Mouse (Mus musculus) brown adipose tissue, adult 24 weeks (tissue): ENCODE results near the gene H2-M3. TPM values are rescaled to one million over a fixed set of nuclear protein-coding genes. Genes with fewer than 3 reads are reported as not detected.
"Not testable (repeated sequence)": the region's sequence is repeated elsewhere in the genome, so short reads cannot be mapped to it uniquely, and the experiment has no call there.

Source experiments
- H3K27ac ChIP-seq: fragments of 200-500 bp; replicated peaks from 2 replicates; pipeline ENCODE4 v1.5.1; 2012; ENCODE audit warnings: low read depth, mild to moderate bottlenecking, low read length
- H3K4me1 ChIP-seq: fragments of 200-500 bp; 2 replicates; pipeline ENCODE4 v1.6.1; 2012; ENCODE audit warnings: low read length, mixed read lengths; ENCODE audit not compliant: control insufficient read depth, insufficient read depth, insufficient read length
- H3K4me3 ChIP-seq: fragments of 200-500 bp; 2 replicates; pipeline ENCODE4 v1.5.1; 2012; ENCODE audit warnings: low read depth, mild to moderate bottlenecking, low read length, moderate library complexity; ENCODE audit not compliant: insufficient read depth
- polyA plus RNA-seq: library from polyadenylated mRNA; stranded (reverse); fragments of >200 nt; gene quantifications from 2 replicates; pipeline ENCODE4 v1.2.4, GENCODE M21; 2012; ENCODE audit not compliant: missing spikeins, insufficient read depth, insufficient read length

H2-M3 gene
- polyA plus RNA-seq, result 2.2 and 4.9 TPM in 2 replicates

DNA sequence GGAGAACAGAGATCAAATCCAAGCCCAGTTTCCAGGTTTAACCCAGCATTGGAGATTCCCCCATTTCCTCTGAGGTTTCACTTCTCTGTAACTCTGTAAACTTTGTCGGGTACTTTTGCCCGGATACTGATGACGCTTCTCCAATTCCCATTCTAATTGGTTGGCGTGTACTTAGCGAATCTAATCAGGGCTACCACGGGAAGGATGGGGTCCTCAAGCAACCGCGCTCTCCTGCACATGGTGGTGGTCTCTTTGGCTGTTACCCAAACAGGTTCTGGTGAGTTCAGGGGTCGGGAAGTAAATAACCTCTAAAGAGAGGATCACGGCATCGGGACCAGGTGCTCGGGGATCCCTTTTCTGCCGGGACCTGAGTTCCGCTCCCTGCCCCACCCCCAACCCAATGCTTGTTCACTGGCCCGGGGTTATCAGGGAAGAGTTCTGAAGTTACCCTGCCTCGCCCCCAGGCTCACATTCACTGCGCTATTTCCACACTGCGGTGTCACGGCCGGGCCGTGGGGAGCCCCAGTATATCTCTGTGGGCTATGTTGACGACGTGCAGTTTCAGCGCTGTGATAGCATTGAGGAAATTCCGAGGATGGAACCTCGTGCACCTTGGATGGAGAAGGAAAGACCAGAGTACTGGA lies at the start of gene H2-M3:
H2-M3 (plus strand) TSS at position 163 of the 644 bp plus-strand sequence.
- Histone ChIP-seq H3K4me3 (peak within 1 kb of the TSS; percentile 97), H3K4me1 (no peaks in the 10 kb centered on the region), H3K27ac (peak within 1 kb of the TSS; percentile 86)

DNA sequence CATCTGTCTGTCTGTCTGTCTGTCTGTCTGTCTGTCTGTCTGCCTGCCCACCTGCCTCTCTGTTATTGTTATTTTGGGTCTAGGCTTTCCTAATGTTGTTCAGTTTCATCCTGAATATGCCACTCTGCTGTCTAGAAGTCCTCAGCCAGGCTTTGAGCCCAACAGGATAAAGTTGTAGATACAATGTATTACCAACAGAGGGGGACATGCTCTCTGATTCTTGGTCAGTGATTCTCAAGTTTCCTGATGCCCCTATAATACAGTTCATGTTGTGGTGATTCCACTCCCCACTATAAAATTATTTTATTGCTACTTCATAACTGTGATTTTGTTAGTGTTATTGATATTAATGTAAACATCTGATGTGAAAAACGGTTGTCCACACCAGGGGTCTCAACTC lies 48.1 kb upstream of the H2-M3 start:
- H3K4me3 ChIP-seq, result no peak overlapping the region
- no peak overlapping the region for H3K27ac ChIP-seq
- no peaks in the 10 kb centered on the region for H3K4me1 ChIP-seq

DNA sequence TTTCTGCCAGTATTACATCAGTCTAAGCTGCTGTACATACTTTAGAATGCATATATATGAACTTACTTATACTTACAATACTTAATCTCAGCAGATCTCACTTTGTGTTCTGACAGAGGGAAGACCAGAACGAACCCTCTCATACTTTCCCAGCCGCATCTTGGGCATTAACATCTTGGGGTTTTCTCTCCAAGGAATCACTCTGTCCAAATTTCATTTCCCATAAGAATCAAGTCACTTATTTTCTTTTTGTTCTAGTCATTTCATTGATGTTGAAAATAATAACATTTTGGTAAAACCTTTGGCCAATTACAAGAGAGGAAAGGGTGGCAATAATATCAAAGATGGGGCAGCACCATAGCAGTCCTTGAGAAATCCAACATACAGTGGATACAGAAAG lies 32.8 kb upstream of the H2-M3 start, which contains the start of gene Olfr97:
Olfr97 (minus strand) TSS at position 101 of the 400 bp plus-strand sequence.
- not testable (repeated sequence) for H3K27ac ChIP-seq, H3K4me1 ChIP-seq

DNA sequence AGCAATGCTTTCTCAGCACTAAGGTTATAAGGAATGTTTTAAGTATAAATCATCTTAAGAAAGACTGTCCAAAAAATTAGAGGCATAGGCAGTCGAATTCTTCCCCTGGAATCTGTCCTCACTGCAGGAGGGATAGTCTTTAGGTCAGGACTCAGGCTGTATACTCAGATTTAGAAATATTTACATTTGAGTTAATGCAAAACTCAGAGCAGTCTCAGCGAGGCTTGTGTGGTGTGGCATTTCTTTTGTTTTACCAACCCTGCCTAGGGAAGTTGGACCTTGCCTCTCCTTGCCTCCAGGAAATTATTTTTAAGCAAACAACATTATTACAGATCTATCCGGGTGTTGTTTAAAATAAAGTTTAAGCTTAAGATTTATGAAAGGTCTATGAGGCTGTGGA lies 27.8 kb upstream of the H2-M3 start:
- Histone ChIP-seq H3K4me3 (no peak overlapping the region), H3K27ac (no peak overlapping the region), H3K4me1 (no peaks in the 10 kb centered on the region)

More for the DNA sequence above, 32.8 kb upstream of the H2-M3 start, which contains the start of gene Olfr97:
- H3K4me3 ChIP-seq, result not testable (repeated sequence)

DNA sequence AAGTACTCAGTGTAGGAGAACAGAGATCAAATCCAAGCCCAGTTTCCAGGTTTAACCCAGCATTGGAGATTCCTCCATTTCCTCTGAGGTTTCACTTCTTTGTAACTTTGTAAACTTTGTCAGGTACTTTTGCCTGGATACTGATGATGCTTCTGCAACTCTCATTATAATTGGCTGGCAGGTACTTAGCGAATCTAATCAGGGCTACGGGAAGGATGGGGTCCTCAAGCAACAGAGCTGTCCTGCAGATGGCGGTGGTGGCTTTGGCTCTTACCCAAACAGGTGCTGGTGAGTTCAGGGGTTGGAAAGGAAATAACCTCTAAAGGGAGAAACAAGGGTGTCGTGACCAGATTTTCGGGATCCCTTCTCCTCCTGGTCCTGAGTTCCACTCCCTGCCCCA lies 23.3 kb upstream of the H2-M3 start:
- H3K4me1 ChIP-seq, result no peaks in the 10 kb centered on the region
- no peak overlapping the region for H3K27ac ChIP-seq
- 0 out of 2 replicates have a peak overlapping the region, but pooled peaks have one; percentile 6 for H3K4me3 ChIP-seq

DNA sequence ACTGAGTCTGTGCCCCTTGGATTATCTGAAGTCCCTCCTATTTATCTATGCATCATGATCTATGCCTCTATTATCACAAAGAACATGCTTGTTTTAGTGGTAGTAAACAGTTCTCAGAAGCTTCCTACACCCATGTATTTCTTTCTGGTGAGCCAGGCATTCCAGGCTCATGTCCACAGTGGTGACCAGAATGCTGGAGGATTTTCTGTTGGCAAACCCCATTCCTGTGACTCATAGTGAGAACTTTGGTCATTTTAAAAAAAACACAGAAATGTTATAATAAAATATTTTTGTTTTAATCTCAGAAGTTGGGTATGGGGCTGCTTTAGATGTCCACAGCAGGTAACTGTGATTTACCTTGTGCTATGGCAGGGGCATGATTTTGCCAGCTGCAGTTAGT lies 20.6 kb upstream of the H2-M3 start:
- Histone ChIP-seq H3K27ac (no peak overlapping the region), H3K4me1 (no peaks in the 10 kb centered on the region), H3K4me3 (no peak overlapping the region)

DNA sequence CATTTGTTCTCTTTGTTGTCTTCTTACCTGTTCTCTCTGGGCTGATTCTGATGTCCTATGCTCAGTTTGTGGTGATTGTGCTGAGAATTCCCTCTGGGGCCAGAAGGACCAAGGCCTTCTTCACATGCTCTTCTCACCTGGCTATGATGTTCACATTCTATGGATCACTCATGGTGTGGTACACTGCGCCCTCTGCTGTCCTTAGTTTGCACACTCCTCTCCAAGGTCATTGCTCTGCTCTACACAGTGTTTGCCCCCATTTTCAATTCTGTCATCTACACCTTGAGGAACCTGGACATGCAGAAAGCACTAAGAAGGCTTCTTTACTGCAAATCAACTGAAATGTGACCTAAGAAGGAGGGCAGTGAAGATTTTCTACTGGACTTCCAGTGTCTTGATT lies 19.5 kb upstream of the H2-M3 start:
- Histone ChIP-seq H3K4me1 (no peaks in the 10 kb centered on the region), H3K27ac (no peak overlapping the region), H3K4me3 (no peak overlapping the region)

DNA sequence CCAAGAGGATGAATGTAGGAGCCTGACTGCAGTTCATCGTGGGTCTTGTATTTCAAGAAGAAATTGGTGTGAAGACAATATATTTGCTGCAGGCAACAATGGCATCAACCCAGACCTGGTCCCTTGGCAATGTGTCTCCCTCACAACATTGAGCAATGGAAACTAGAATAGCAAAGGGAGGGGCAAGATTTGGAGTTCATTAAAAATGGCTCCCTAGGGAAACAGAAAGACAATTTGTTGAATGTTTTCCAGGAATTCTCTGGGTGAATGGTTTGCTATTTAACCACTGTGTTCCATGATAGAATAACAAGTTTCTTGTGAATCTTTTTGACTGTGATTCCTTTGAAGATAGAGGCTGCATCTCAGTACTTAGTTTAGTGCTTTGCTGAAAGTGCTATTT lies 6.4 kb upstream of the H2-M3 start, which contains the start of gene Olfr98:
Olfr98 (minus strand) TSS at position 124 of the 400 bp plus-strand sequence.
- H3K4me1 ChIP-seq, result no peaks in the 10 kb centered on the region
- H3K27ac ChIP-seq, result no peak within 1 kb of the TSS
- no peak within 1 kb of the TSS for H3K4me3 ChIP-seq

DNA sequence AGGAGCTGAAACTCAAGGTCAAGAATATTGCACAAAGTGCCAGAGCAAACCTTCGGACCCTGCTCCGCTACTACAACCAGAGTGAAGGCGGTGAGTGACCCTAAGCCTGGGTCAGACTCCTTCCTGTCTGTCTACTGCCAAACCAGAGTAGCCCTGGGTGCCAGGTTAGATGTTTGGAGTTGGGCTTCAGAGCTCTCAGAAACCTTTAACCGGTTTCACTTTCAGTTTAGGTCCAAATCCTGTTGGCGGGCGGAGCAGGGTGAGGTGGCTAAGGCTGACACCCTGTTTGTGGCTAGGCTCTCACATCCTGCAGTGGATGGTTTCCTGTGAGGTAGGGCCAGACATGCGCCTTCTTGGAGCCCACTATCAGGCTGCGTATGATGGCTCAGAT lies 677 bp downstream of the H2-M3 start:
- peak overlapping the region; percentile 86 for H3K27ac ChIP-seq
- H3K4me1 ChIP-seq, result no peaks in the 10 kb centered on the region
- H3K4me3 ChIP-seq, result peak overlapping the region; percentile 97

DNA sequence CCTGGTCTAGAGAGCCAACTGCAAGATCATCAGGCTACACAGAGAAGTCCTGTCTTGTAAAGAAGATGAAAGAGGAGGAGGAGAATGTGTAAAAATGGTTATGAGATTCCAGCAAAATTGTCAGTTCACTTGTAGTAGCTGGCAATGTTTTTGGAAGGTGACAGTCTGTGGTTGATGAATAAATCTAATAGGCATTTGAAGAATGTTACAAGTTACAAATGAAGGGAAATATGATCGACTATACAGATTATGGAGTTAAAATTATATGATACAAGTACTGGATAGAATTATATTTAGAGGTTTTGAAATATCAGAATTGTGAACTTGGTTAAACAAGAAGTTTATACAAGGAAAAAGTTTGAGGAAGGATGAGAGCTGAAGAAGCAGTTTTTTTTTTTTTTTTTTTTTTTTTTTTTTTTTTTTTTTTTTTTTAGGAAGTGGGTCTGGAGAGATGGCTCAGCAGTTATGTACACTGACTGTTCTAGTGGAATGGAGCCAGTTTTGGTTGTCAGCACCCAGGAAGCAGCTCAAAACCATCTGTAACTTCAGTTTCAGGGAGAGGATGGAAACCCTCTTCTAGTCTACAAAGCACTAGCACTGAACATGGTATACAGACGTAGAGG lies 5.7 kb downstream of the H2-M3 start:
- no peak overlapping the region for H3K4me3 ChIP-seq
- no peaks in the 10 kb centered on the region for H3K4me1 ChIP-seq
- H3K27ac ChIP-seq, result no peak overlapping the region

DNA sequence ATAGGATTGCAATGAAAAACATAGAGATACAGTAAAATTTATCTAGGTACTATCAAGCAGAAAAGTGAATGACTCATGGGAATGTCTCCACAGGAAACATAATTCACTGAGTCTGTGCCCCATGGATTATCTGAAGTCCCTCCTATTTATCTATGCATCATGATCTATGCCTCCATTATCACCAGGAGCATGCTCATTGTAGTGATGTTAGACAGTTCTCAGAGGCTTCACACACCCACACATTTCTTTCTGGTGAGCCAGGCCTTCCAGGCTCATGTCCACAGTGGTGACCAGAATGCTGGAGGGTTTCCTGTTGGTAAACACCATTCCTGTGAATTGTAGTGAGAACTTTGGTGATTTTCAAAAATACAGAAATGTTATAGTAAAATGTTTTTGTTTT lies 6.6 kb downstream of the H2-M3 start:
- Histone ChIP-seq H3K4me1 (no peaks in the 10 kb centered on the region), H3K27ac (no peak overlapping the region), H3K4me3 (no peak overlapping the region)

DNA sequence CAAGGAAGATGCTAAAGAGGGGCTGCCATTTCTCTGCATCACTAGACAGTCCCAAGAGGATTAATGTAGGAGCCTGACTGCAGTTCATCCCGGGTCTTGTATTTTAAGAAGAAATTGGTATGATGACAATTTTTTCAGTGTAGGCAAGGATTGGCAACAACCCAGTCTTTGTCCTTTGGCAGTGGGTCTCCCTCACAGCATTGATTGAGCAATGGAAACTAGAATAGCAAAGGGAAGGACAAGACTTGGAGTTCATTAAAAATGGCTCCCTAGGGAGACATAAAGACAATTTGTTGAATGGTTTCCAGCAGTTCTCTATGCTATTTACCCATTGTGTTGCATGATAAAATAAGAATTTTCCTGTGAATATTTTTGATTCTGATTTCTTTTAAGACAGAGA lies 10.3 kb downstream of the H2-M3 start:
- Histone ChIP-seq H3K4me3 (no peak overlapping the region), H3K27ac (no peak overlapping the region), H3K4me1 (no peaks in the 10 kb centered on the region)

DNA sequence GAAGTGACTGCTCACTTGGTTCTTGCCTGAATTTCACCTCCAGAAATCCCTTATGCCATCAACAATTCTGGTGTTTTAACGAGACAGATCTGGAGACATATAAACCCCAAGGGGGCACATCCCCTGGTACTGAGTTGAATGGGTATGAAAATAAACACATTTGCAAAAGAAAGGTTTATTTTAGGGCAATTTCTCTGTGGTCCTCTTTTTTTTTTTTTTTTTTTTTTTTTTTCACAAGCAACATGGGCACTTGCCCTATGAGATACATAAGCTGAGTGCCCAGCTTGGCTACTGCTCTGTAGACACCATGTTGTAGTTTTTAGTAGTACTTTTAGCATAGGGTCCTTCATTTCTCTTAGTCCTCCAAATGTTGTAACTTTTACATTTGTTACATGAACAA lies 13.3 kb downstream of the H2-M3 start, which contains the start of gene Olfr99:
Olfr99 (minus strand) TSS at position 101 of the 400 bp plus-strand sequence.
- Histone ChIP-seq H3K4me1 (no peaks in the 10 kb centered on the region), H3K4me3 (no peak within 1 kb of the TSS), H3K27ac (no peak within 1 kb of the TSS)

DNA sequence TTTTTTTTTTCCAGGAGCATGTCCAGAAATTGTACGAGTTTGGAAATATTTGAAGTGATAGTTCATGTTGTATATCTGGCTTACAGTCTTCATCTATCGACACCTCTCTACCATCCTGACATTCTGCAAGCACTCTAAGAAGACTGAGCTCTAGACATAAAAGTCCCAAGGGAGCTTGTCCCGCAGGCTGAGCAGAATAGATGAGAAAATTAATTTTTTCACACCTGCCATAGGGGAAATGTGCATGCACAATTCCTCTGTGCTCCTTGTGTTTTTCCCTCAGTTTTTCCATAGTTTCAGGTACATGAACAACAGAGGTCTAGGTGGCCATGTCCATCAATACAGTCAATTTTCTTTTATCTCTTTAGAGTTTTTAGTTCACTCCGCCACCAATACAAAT lies 34.2 kb downstream of the H2-M3 start, which contains the start of gene Olfr101:
Olfr101 (minus strand) TSS at position 101 of the 400 bp plus-strand sequence.
- no peak within 1 kb of the TSS for H3K27ac ChIP-seq
- H3K4me1 ChIP-seq, result no peaks in the 10 kb centered on the region
- H3K4me3 ChIP-seq, result no peak within 1 kb of the TSS

DNA sequence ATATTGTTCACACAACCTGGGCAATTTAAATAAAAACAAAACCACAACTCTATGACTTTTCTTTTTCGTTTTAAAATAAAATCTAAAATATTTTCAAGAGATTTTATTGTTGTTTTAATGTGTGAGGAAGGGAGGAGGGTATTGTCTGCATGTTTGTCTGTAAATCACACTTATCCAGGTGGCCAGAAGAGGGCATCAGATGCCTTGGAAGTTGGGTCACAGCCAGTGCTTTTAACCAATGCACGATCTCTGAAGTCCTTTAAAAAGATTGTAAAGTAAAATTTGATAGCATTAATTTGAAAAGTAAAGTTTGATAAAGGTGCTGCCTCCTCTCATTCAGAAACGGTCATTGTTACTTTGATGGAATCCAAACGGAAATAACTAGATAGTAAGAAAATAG lies 38.5 kb downstream of the H2-M3 start:
- Histone ChIP-seq H3K4me3 (no peak overlapping the region), H3K27ac (no peak overlapping the region), H3K4me1 (no peaks in the 10 kb centered on the region)
